Mouse (Mus musculus) G1E (cell line): ENCODE data around the gene Il20rb. TPM values are rescaled to one million over a fixed set of nuclear protein-coding genes. Genes with fewer than 3 reads are reported as not detected.

Experiments used
- ATAC-seq: 2 replicates; pipeline ENCODE4 v1.8.0; 2016; ENCODE audit warnings: mild to moderate bottlenecking; ENCODE audit not compliant: insufficient number of reproducible peaks, poor library complexity, low FRiP score, severe bottlenecking; ENCODE audit errors: extremely low read depth
- DNase-seq: peaks from one replicate; pipeline ENCODE4 v3.0.0; 2012; ENCODE audit warnings: low spot score
- H3K27me3 ChIP-seq: 2 replicates; pipeline ENCODE4 v1.6.1; 2012; ENCODE audit warnings: mild to moderate bottlenecking, low read length, inconsistent platforms; ENCODE audit not compliant: insufficient read depth
- H3K36me3 ChIP-seq: replicated peaks from 2 replicates; pipeline ENCODE3; 2012; ENCODE audit warnings: mild to moderate bottlenecking, inconsistent platforms
- H3K4me1 ChIP-seq: 2 replicates; pipeline ENCODE4 v1.6.1; 2012; ENCODE audit warnings: low read depth, low read length, inconsistent platforms, mixed read lengths; ENCODE audit not compliant: insufficient read depth
- H3K4me3 ChIP-seq: 2 replicates; pipeline ENCODE4 v1.5.1; 2012; ENCODE audit warnings: low read depth, mild to moderate bottlenecking, inconsistent platforms, low read length, moderate library complexity, mixed read lengths
- H3K9me3 ChIP-seq: replicated peaks from 2 replicates; pipeline ENCODE4 v1.6.1; 2012; ENCODE audit warnings: inconsistent platforms
- CTCF ChIP-seq: IDR thresholded peaks from 2 replicates; pipeline ENCODE4 v1.5.1; 2012; ENCODE audit warnings: low read depth, low read length, inconsistent platforms, mixed read lengths
- GATA1 ChIP-seq: IDR thresholded peaks from 2 replicates; pipeline ENCODE4 v1.6.1; 2012; ENCODE audit warnings: borderline replicate concordance, low read length, inconsistent platforms, mixed read lengths
- GATA2 ChIP-seq: IDR thresholded peaks from 2 replicates; pipeline ENCODE4 v1.6.1; 2012; ENCODE audit warnings: low read depth, low read length, inconsistent platforms, borderline replicate concordance
- POLR2AphosphoS5 ChIP-seq: IDR thresholded peaks from 2 replicates; pipeline ENCODE4 v1.6.1; 2012; ENCODE audit warnings: low read depth, low read length, inconsistent platforms; ENCODE audit not compliant: insufficient replicate concordance
- TAL1 ChIP-seq: conservative IDR thresholded peaks from 2 replicates; pipeline ENCODE4 v1.6.1; 2012; ENCODE audit warnings: low read depth, low read length, inconsistent platforms, mixed read lengths
- polyA plus RNA-seq: library from polyadenylated mRNA; stranded (reverse); fragments of >175 nt; gene quantifications from 2 replicates; pipeline ENCODE4 v1.2.3, GENCODE M21; 2012
- total RNA-seq, 2 experiments: library from RNA; stranded (forward) in 1 of 2; stranded (reverse) in 1 of 2; fragments of 200-1000 nt in 1 of 2; fragments of >200 nt in 1 of 2; fragmentation: Nextera tagmentation in 1 of 2; gene quantifications; 2 replicates each; pipeline ENCODE4 v1.2.3; 2014 to 2017

The Il20rb gene
- total and polyA plus RNA-seq, 3 experiments: 0.20 to 1.1 (median 0.71) TPM

GRCm38 (mm10) chr9:100522029-100522428, 35.4 kb upstream of the Il20rb start:
- Histone ChIP-seq H3K4me3 (no peak overlapping the region), H3K4me1 (peaks cover 46% of the 10 kb centered on the region), H3K27me3 (no peaks in the 10 kb centered on the region), H3K9me3 (no peaks in the 10 kb centered on the region), H3K36me3 (peaks cover 5% of the 10 kb centered on the region)
- ATAC-seq: 0 out of 2 replicates have a peak, but pooled peaks have one; percentile 37
- DNase-seq: no peak
- TF ChIP-seq TAL1: no peak
- TF ChIP-seq GATA2: no peak
- no peak for TF ChIP-seq CTCF
- no peak for TF ChIP-seq POLR2AphosphoS5
- no peak for TF ChIP-seq GATA1

GRCm38 (mm10) chr9:100520586-100520985, 34.0 kb upstream of the Il20rb start:
- Histone ChIP-seq H3K27me3 (no peaks in the 10 kb centered on the region), H3K9me3 (no peaks in the 10 kb centered on the region), H3K4me1 (peaks cover 36% of the 10 kb centered on the region), H3K4me3 (no peak overlapping the region), H3K36me3 (peaks cover 2% of the 10 kb centered on the region)
- ATAC-seq: peak; percentile 17; the same call in 1 of the 2 replicates
- DNase-seq: no peak
- TF ChIP-seq CTCF (peak; percentile 68; the same call in 1 of the 2 replicates), GATA1 (no peak)

- ATAC-seq: no peak
- H3K36me3 ChIP-seq: peaks cover 2% of the 10 kb centered on the region
- no peak for DNase-seq
- no peak overlapping the region for H3K4me3 ChIP-seq
- H3K27me3 ChIP-seq: no peaks in the 10 kb centered on the region
- TF ChIP-seq TAL1: no peak
- TF ChIP-seq GATA1: no peak
- no peak for TF ChIP-seq CTCF
- no peak for TF ChIP-seq POLR2AphosphoS5
- no peak for TF ChIP-seq GATA2
- H3K4me1 ChIP-seq: peaks cover 31% of the 10 kb centered on the region
- no peaks in the 10 kb centered on the region for H3K9me3 ChIP-seq
Measured at GRCm38 (mm10) chr9:100520012-100520411, 33.4 kb upstream of the Il20rb start.

GRCm38 (mm10) chr9:100507581-100507980, 21.0 kb upstream of the Il20rb start:
- H3K36me3 ChIP-seq: peaks cover 12% of the 10 kb centered on the region
- no peaks in the 10 kb centered on the region for H3K9me3 ChIP-seq
- ATAC-seq (no peak), DNase-seq (no peak)
- TF ChIP-seq GATA2 (no peak), GATA1 (no peak), POLR2AphosphoS5 (no peak), CTCF (no peak), TAL1 (no peak)
- peaks cover 2% of the 10 kb centered on the region; the same call in 1 of the 2 replicates for H3K4me1 ChIP-seq
- no peak overlapping the region for H3K4me3 ChIP-seq
- H3K27me3 ChIP-seq: no peaks in the 10 kb centered on the region

- no peak for TF ChIP-seq TAL1
- TF ChIP-seq POLR2AphosphoS5: no peak
- no peak for TF ChIP-seq GATA1
- no peak for TF ChIP-seq GATA2
- no peak for TF ChIP-seq CTCF
- Histone ChIP-seq H3K4me1 (peaks cover 2% of the 10 kb centered on the region; the same call in 1 of the 2 replicates), H3K27me3 (no peaks in the 10 kb centered on the region), H3K9me3 (no peaks in the 10 kb centered on the region), H3K4me3 (no peak overlapping the region), H3K36me3 (peaks cover 13% of the 10 kb centered on the region)
- DNase-seq (no peak), ATAC-seq (no peak)
Measured at GRCm38 (mm10) chr9:100506652-100507051, 20.1 kb upstream of the Il20rb start.

- Histone ChIP-seq H3K27me3 (no peaks in the 10 kb centered on the region), H3K4me1 (peaks cover 2% of the 10 kb centered on the region; the same call in 1 of the 2 replicates), H3K36me3 (peaks cover 17% of the 10 kb centered on the region), H3K9me3 (no peaks in the 10 kb centered on the region), H3K4me3 (no peak overlapping the region)
- TF ChIP-seq GATA2 (no peak), GATA1 (no peak), TAL1 (no peak), POLR2AphosphoS5 (no peak), CTCF (no peak)
- DNase-seq (no peak), ATAC-seq (no peak)
Measured at GRCm38 (mm10) chr9:100505498-100505897, 18.9 kb upstream of the Il20rb start.
